Mouse (Mus musculus) C2C12 (cell line): ENCODE data around the gene Jmjd6. TPM values are rescaled to one million over a fixed set of nuclear protein-coding genes. Genes with fewer than 3 reads are reported as not detected.
A peak's percentile ranks its signal among the peaks of the same experiment; 100 is the strongest.

Experiments
- H3K27me3 ChIP-seq: one replicate; pipeline ENCODE4 v1.6.1; 2011; ENCODE audit not compliant: control insufficient read depth, insufficient read depth, insufficient read length
- H3K36me3 ChIP-seq: one replicate; pipeline ENCODE4 v1.6.1; 2011; ENCODE audit not compliant: control insufficient read depth, insufficient read depth
- H3K4me3 ChIP-seq: one replicate; pipeline ENCODE4 v1.5.1; 2011; ENCODE audit warnings: mild to moderate bottlenecking, control low read depth; ENCODE audit not compliant: poor library complexity, insufficient read depth, severe bottlenecking
- H3K79me2 ChIP-seq: one replicate; pipeline ENCODE4 v1.6.1; 2011; ENCODE audit not compliant: control insufficient read depth, insufficient read depth
- H3K79me3 ChIP-seq: one replicate; pipeline ENCODE4 v1.6.1; 2011; ENCODE audit warnings: low read depth, control low read depth
- H3ac ChIP-seq: one replicate; pipeline ENCODE3; 2011; ENCODE audit warnings: low read depth; ENCODE audit not compliant: control insufficient read depth, insufficient read length
- CEBPB ChIP-seq: IDR thresholded peaks from one replicate; pipeline ENCODE4 v1.6.1; 2011; ENCODE audit warnings: low read depth, mild to moderate bottlenecking, control low read depth, moderate library complexity
- CTCF ChIP-seq: IDR thresholded peaks from one replicate; pipeline ENCODE4 v1.5.1; 2011; ENCODE audit not compliant: control insufficient read depth, insufficient read depth, insufficient read length
- FOSL1 ChIP-seq: IDR thresholded peaks from one replicate; pipeline ENCODE4 v1.8.0; 2011; ENCODE audit warnings: mild to moderate bottlenecking, low read length; ENCODE audit not compliant: poor library complexity, insufficient read depth, severe bottlenecking
- MAX ChIP-seq: IDR thresholded peaks from one replicate; pipeline ENCODE4 v1.6.1; 2011; ENCODE audit warnings: mild to moderate bottlenecking, control low read depth
- MYOD1 ChIP-seq: IDR thresholded peaks from one replicate; pipeline ENCODE4 v1.6.1; 2011; ENCODE audit warnings: low read depth; ENCODE audit not compliant: control insufficient read depth, insufficient read length
- MYOG ChIP-seq: IDR thresholded peaks from one replicate; pipeline ENCODE4 v1.6.1; 2011; ENCODE audit not compliant: control insufficient read depth, insufficient read length; ENCODE audit errors: extremely low read depth
- USF1 ChIP-seq: IDR thresholded peaks from one replicate; pipeline ENCODE4 v1.6.1; 2011; ENCODE audit warnings: low read depth, mild to moderate bottlenecking, control low read depth, moderate library complexity
- polyA plus RNA-seq: library from polyadenylated mRNA; unstranded; fragments of >200 nt; fragmentation: generic; extraction: Trizol; gene quantifications from one replicate; pipeline ENCODE4 v1.2.1, GENCODE M21; 2012; ENCODE audit warnings: missing spikeins

Gene Jmjd6
- polyA plus RNA-seq, 1 experiment: 74.4 TPM

GRCm38 (mm10) chr11:116837441-116837840 is 5.8 kb downstream of the Jmjd6 start:
- Histone ChIP-seq H3K4me3 (no peak overlapping the region), H3K79me2 (peaks cover 76% of the 10 kb centered on the region), H3ac (no peak overlapping the region), H3K36me3 (peaks cover 86% of the 10 kb centered on the region), H3K27me3 (no peaks in the 10 kb centered on the region), H3K79me3 (peaks cover 58% of the 10 kb centered on the region)
- TF ChIP-seq CTCF: no peak
- TF ChIP-seq MAX: no peak
- no peak for TF ChIP-seq USF1
- no peak for TF ChIP-seq FOSL1
- no peak for TF ChIP-seq CEBPB
- no peak for TF ChIP-seq MYOG
- TF ChIP-seq MYOD1: no peak

- Histone ChIP-seq H3K36me3 (peaks cover 80% of the 10 kb centered on the region), H3K79me3 (peaks cover 47% of the 10 kb centered on the region), H3K79me2 (peaks cover 65% of the 10 kb centered on the region), H3K27me3 (no peaks in the 10 kb centered on the region), H3K4me3 (no peak overlapping the region), H3ac (peak overlapping the region; percentile 10)
- TF ChIP-seq CTCF (no peak), FOSL1 (no peak), MYOG (no peak), CEBPB (no peak), MYOD1 (peak; percentile 65), MAX (peak; percentile 64), USF1 (no peak)
Measured at GRCm38 (mm10) chr11:116836283-116836682, 7.0 kb downstream of the Jmjd6 start.

GRCm38 (mm10) chr11:116834954-116835353 is 8.3 kb downstream of the Jmjd6 start:
- Histone ChIP-seq H3K79me3 (peaks cover 34% of the 10 kb centered on the region), H3K27me3 (no peaks in the 10 kb centered on the region), H3K4me3 (no peak overlapping the region), H3K79me2 (peaks cover 51% of the 10 kb centered on the region), H3K36me3 (peaks cover 67% of the 10 kb centered on the region), H3ac (no peak overlapping the region)
- TF ChIP-seq MYOG: no peak
- no peak for TF ChIP-seq CEBPB
- TF ChIP-seq CTCF: no peak
- no peak for TF ChIP-seq FOSL1
- no peak for TF ChIP-seq MAX
- TF ChIP-seq MYOD1: no peak
- no peak for TF ChIP-seq USF1

GRCm38 (mm10) chr11:116832172-116832685 is 11.0 kb downstream of the Jmjd6 start:
- Histone ChIP-seq H3K79me3 (peaks cover 12% of the 10 kb centered on the region), H3K36me3 (peaks cover 40% of the 10 kb centered on the region), H3K27me3 (no peaks in the 10 kb centered on the region), H3ac (no peak overlapping the region), H3K4me3 (no peak overlapping the region), H3K79me2 (peaks cover 35% of the 10 kb centered on the region)
- no peak for TF ChIP-seq USF1
- TF ChIP-seq MAX: no peak
- no peak for TF ChIP-seq MYOD1
- TF ChIP-seq FOSL1: no peak

- H3K79me3 ChIP-seq: peaks cover 31% of the 10 kb centered on the region
- peak within 1 kb of the TSS; percentile 94 for H3ac ChIP-seq
- peaks cover 54% of the 10 kb centered on the region for H3K79me2 ChIP-seq
- TF ChIP-seq MYOG: no peak
- TF ChIP-seq MAX: peak; percentile 48
- no peak for TF ChIP-seq CEBPB
- H3K27me3 ChIP-seq: no peaks in the 10 kb centered on the region
- H3K4me3 ChIP-seq: peak within 1 kb of the TSS; percentile 55
- peaks cover 6% of the 10 kb centered on the region for H3K36me3 ChIP-seq
Measured at GRCm38 (mm10) chr11:116827534-116828165, 15.6 kb downstream of the Jmjd6 start, which contains the start of gene Mxra7. TSS of gene Mxra7 (minus strand) at chr11:116828046.

GRCm38 (mm10) chr11:116826550-116827504 is 16.4 kb downstream of the Jmjd6 start:
- Histone ChIP-seq H3K79me3 (peaks cover 38% of the 10 kb centered on the region), H3K4me3 (peak overlapping the region; percentile 55), H3ac (peak overlapping the region; percentile 94), H3K79me2 (peaks cover 62% of the 10 kb centered on the region), H3K36me3 (peaks cover 9% of the 10 kb centered on the region), H3K27me3 (no peaks in the 10 kb centered on the region)
- TF ChIP-seq CTCF: no peak
- no peak for TF ChIP-seq CEBPB
- no peak for TF ChIP-seq USF1
- peak; percentile 31 for TF ChIP-seq MAX
- no peak for TF ChIP-seq MYOG
- TF ChIP-seq FOSL1: no peak
